Mouse (Mus musculus) erythroid progenitor cell, adult 5-6 weeks (primary cell): Measurements from ENCODE around the gene Gin1. TPM values are rescaled to one million over a fixed set of nuclear protein-coding genes. Genes with fewer than 3 reads are reported as not detected.

Source experiments
- total RNA-seq, 2 experiments: library from RNA; stranded (forward) in 1 of 2; stranded (reverse) in 1 of 2; fragments of 150-400 nt in 1 of 2; fragments of 186-747, 209-891 nt in 1 of 2; gene quantifications; 2 replicates each; pipeline versions ENCODE4 v1.2.3 to v1.2.4; 2015 to 2017; ENCODE audit warnings: low replicate concordance in 2 of 2

Gene Gin1
- total RNA-seq, 2 experiments from 2014 or later: 21.6 to 24.3 TPM

Other genes starting within 250 kb of the Gin1 start
- gene D1Ertd622e, start 108.1 kb upstream of the Gin1 start, total RNA-seq (2015; ENCODE audit: low replicate concordance): 69.6 and 73.5 TPM in 2 replicates
- gene D1Ertd622e, start 108.1 kb upstream of the Gin1 start, total RNA-seq (2017; ENCODE audit: low replicate concordance): 66.3 and 71.0 TPM in 2 replicates
- 6.8 and 14.3 TPM in 2 replicates for gene Ppip5k2, start 239 bp downstream of the Gin1 start, total RNA-seq (2015; ENCODE audit: low replicate concordance)
- gene Ppip5k2, start 239 bp downstream of the Gin1 start, total RNA-seq (2017; ENCODE audit: low replicate concordance): 6.8 and 9.1 TPM in 2 replicates